Comparison of ENCODE assay signal across 8 mouse cellular contexts in genomic region chr5:116421791-116422481, GRCm38 (mm10). TPM values are rescaled to one million over a fixed set of nuclear protein-coding genes. Genes with fewer than 3 reads are reported as not detected.
DNase-seq lines count a peak whose midpoint lies in the region; ATAC-seq and TF ChIP-seq lines count a peak whose summit lies in the region.

No protein-coding gene starts in this region.

- ATAC-seq in erythroblast, adult 5-6 weeks (replicated peaks; ENCODE audit: low FRiP score, poor library complexity, severe bottlenecking) = no peak
- no peak for ATAC-seq in heart, embryonic 13.5 days (ENCODE audit: extremely low read depth, insufficient number of reproducible peaks, low FRiP score, low TSS enrichment)
- no peak for ATAC-seq in liver, embryonic 14.5 days (ENCODE audit: insufficient read depth)
- no peak for ATAC-seq in stomach, embryonic 14.5 days (ENCODE audit: insufficient number of reproducible peaks, insufficient read depth, low FRiP score, low read depth)
- no peak for ATAC-seq in granulocyte monocyte progenitor cell, adult 5-6 weeks (replicated peaks; ENCODE audit: poor library complexity, severe bottlenecking)

- H3K27me3 ChIP-seq in erythroblast, embryonic 14.5 days (ENCODE audit: control insufficient read depth) = no peaks in the 10 kb centered on the region; the same call in 1 of the 2 replicates
- no peaks in the 10 kb centered on the region for H3K27me3 ChIP-seq in heart, embryonic 13.5 days (replicated peaks)
- no peaks in the 10 kb centered on the region for H3K27me3 ChIP-seq in liver, embryonic 14.5 days (ENCODE audit: control insufficient read depth, insufficient read depth, low read length)
- H3K27me3 ChIP-seq in stomach, embryonic 14.5 days (ENCODE audit: control insufficient read depth, insufficient read depth, low read length) = no peaks in the 10 kb centered on the region

- H3K9me3 ChIP-seq in erythroblast, embryonic 14.5 days (ENCODE audit: control insufficient read depth, low read length) = no peaks in the 10 kb centered on the region
- H3K9me3 ChIP-seq in heart, embryonic 13.5 days = no peaks in the 10 kb centered on the region
- H3K9me3 ChIP-seq in liver, embryonic 14.5 days (ENCODE audit: control insufficient read depth, low read length) = no peaks in the 10 kb centered on the region
- no peaks in the 10 kb centered on the region for H3K9me3 ChIP-seq in stomach, embryonic 14.5 days (ENCODE audit: control insufficient read depth, low read depth, low read length)

- peak overlapping the region; percentile 79 for H3K4me2 ChIP-seq in heart, embryonic 13.5 days
- peak overlapping the region; percentile 31 for H3K4me2 ChIP-seq in liver, embryonic 14.5 days (ENCODE audit: low read depth)
- peak overlapping the region; percentile 57 for H3K4me2 ChIP-seq in stomach, embryonic 14.5 days (replicated peaks; ENCODE audit: low read depth, low read length)

- peak overlapping the region; percentile 28 for H3K4me3 ChIP-seq in erythroblast, embryonic 14.5 days (replicated peaks)
- H3K4me3 ChIP-seq in heart, embryonic 13.5 days = peak overlapping the region; percentile 62
- peak overlapping the region; percentile 1 to 32 for H3K4me3 ChIP-seq in liver, embryonic 14.5 days (ENCODE audit: insufficient read depth in 1 of 2, low read depth in 2 of 2, low read length in 2 of 2)
- peak overlapping the region; percentile 32 for H3K4me3 ChIP-seq in stomach, embryonic 14.5 days (ENCODE audit: low read depth, low read length)

- H3K9ac ChIP-seq in heart, embryonic 13.5 days = peak overlapping the region; percentile 90
- H3K9ac ChIP-seq in liver, embryonic 14.5 days (replicated peaks) = no peak overlapping the region
- peak overlapping the region; percentile 42 for H3K9ac ChIP-seq in stomach, embryonic 14.5 days (replicated peaks; ENCODE audit: low read depth, low read length)

- no peak for TF ChIP-seq CTCF in liver, embryonic 14.5 days (IDR thresholded peaks at IDR 0.05; ENCODE audit: low read depth)

- no peak for TF ChIP-seq EP300 in liver, embryonic 14.5 days (IDR thresholded peaks at IDR 0.05; ENCODE audit: low read depth)

- 15% methylated on average over 22 of the region's 22 CpGs for WGBS in heart, embryonic 13.5 days
- 52% methylated on average over 22 of the region's 22 CpGs for WGBS in liver, embryonic 14.5 days (ENCODE audit: insufficient replicate concordance)
- 41% methylated on average over 22 of the region's 22 CpGs for WGBS in stomach, embryonic 14.5 days

- peak; percentile 41 for DNase-seq in NIH3T3 (ENCODE audit: low read depth)
- DNase-seq in liver, embryonic 14.5 days (ENCODE audit: low read depth in 3 of 3, low spot score in 3 of 3) = no peak
- DNase-seq in frontal cortex, postnatal 10 days (ENCODE audit: low spot score in 2 of 2) = no peak

- no peaks in the 10 kb centered on the region for H3K4me1 ChIP-seq in erythroblast, embryonic 14.5 days (ENCODE audit: control insufficient read depth)
- H3K4me1 ChIP-seq in heart, embryonic 13.5 days = peaks cover 56% of the 10 kb centered on the region
- H3K4me1 ChIP-seq in liver, embryonic 14.5 days (replicated peaks; ENCODE audit: control insufficient read depth in 2 of 2, insufficient read depth in 2 of 2, low read length in 1 of 2) = no peaks in the 10 kb centered on the region; a peak in 1 of 4 replicates
- peaks cover 28% of the 10 kb centered on the region for H3K4me1 ChIP-seq in stomach, embryonic 14.5 days (ENCODE audit: control insufficient read depth, insufficient read depth, low read length)

- peak overlapping the region; percentile 94 for H3K27ac ChIP-seq in heart, embryonic 13.5 days (replicated peaks)
- no peak overlapping the region for H3K27ac ChIP-seq in liver, embryonic 14.5 days
- peak overlapping the region; percentile 62; the same call in 1 of the 2 replicates for H3K27ac ChIP-seq in stomach, embryonic 14.5 days (ENCODE audit: low read length)

- H3K36me3 ChIP-seq in erythroblast, embryonic 14.5 days (ENCODE audit: control insufficient read depth) = no peaks in the 10 kb centered on the region
- H3K36me3 ChIP-seq in heart, embryonic 13.5 days = peaks cover 14% of the 10 kb centered on the region
- no peaks in the 10 kb centered on the region for H3K36me3 ChIP-seq in liver, embryonic 14.5 days (replicated peaks; ENCODE audit: control insufficient read depth, insufficient read depth, low read depth)
- no peaks in the 10 kb centered on the region for H3K36me3 ChIP-seq in stomach, embryonic 14.5 days (ENCODE audit: control insufficient read depth, insufficient read depth, low read length)

RNA-seq across cellular contexts. Expression of gene Hspb8, which starts 0.7 kb away (rescaled TPM):
- not detected in 2 replicates for polyA plus RNA-seq in erythroblast, embryonic 14.5 days (2012)
- total RNA-seq in erythroblast, adult 5-6 weeks (2015; ENCODE audit: low replicate concordance) = not detected in 2 replicates
- not detected in 2 replicates for total RNA-seq in erythroblast, adult 5-6 weeks (2017; ENCODE audit: low replicate concordance)
- polyA plus RNA-seq in heart, embryonic 13.5 days (2015; fragmentation: Nextera tagmentation; extraction: Ambion mirVana) = 30.6 and 32.6 TPM in 2 replicates
- polyA plus RNA-seq in liver, embryonic 14.5 days (2012; rRNA removed) = 2.1 and 2.3 TPM in 2 replicates
- polyA plus RNA-seq in liver, embryonic 14.5 days (2014; fragmentation: Nextera tagmentation; extraction: Ambion mirVana) = 1.1 and 2.5 TPM in 2 replicates
- polyA plus RNA-seq in stomach, embryonic 14.5 days (2014; fragmentation: Nextera tagmentation; extraction: Ambion mirVana) = 27.4 and 30.5 TPM in 2 replicates
- not detected in 2 replicates for total RNA-seq in granulocyte monocyte progenitor cell, adult 5-6 weeks (2014; fragmentation: Nextera tagmentation)
- total RNA-seq in granulocyte monocyte progenitor cell, adult 5-6 weeks (2017) = not detected in 2 replicates
